Mouse (Mus musculus) neural tube, embryonic 11.5 days (tissue): ENCODE results near the gene Sec14l1. TPM values are rescaled to one million over a fixed set of nuclear protein-coding genes. Genes with fewer than 3 reads are reported as not detected.

Experiments used
- ATAC-seq: fragments of 200-750 bp; cut with Nextera tagmentation; 2 replicates; pipeline ENCODE4 v1.8.0; 2017; ENCODE audit warnings: moderate number of reproducible peaks, mild to moderate bottlenecking, moderate TSS enrichment, moderate library complexity; ENCODE audit not compliant: insufficient read depth, low FRiP score, low TSS enrichment
- DNase-seq: peaks from one replicate; pipeline ENCODE4 v3.0.0-alpha.2; 2015; ENCODE audit warnings: low spot score
- H3K27ac ChIP-seq: fragments of 300-500 bp; sonication (generic); 2 replicates; pipeline ENCODE4 v1.5.1; 2014; ENCODE audit warnings: low read depth, mild to moderate bottlenecking, low read length
- H3K27me3 ChIP-seq: fragments of 300-500 bp; sonication (generic); 2 replicates; pipeline ENCODE4 v1.6.1; 2014; ENCODE audit warnings: mild to moderate bottlenecking, low read length, mixed read lengths; ENCODE audit not compliant: control insufficient read depth, insufficient read depth
- H3K36me3 ChIP-seq: fragments of 300-500 bp; sonication (generic); 2 replicates; pipeline ENCODE4 v1.6.1; 2014; ENCODE audit warnings: mild to moderate bottlenecking, low read length, moderate library complexity, mixed read lengths; ENCODE audit not compliant: control insufficient read depth, insufficient read depth
- H3K4me1 ChIP-seq: fragments of 300-500 bp; sonication (generic); 2 replicates; pipeline ENCODE4 v1.6.1; 2014; ENCODE audit warnings: low read length, mixed read lengths; ENCODE audit not compliant: control insufficient read depth, insufficient read depth
- H3K4me2 ChIP-seq: fragments of 300-500 bp; sonication (generic); 2 replicates; pipeline ENCODE4 v1.6.1; 2014; ENCODE audit warnings: low read depth, mild to moderate bottlenecking, moderate library complexity
- H3K4me3 ChIP-seq: fragments of 300-500 bp; sonication (generic); 2 replicates; pipeline ENCODE4 v1.5.1; 2014; ENCODE audit warnings: low read depth, low read length
- H3K9ac ChIP-seq: fragments of 300-500 bp; sonication (generic); 2 replicates; pipeline ENCODE4 v1.6.1; 2014; ENCODE audit warnings: mild to moderate bottlenecking, low read length
- H3K9me3 ChIP-seq: fragments of 300-500 bp; sonication (generic); 2 replicates; pipeline ENCODE4 v1.6.1; 2016; ENCODE audit warnings: low read length; ENCODE audit not compliant: control insufficient read depth
- WGBS: fragments of 180-500 bp; shearing (Covaris S2); extraction: QIAGEN DNeasy Blood & Tissue Kit; methylation state at CpG from one replicate; pipeline ENCODE4 v1.1.7; 2014; 5-methylcytosine and 5-hydroxymethylcytosine counted together
- polyA plus RNA-seq: library from polyadenylated mRNA; unstranded; fragments of >200 nt; fragmentation: Nextera tagmentation; extraction: Ambion mirVana; gene quantifications from 2 replicates; pipeline ENCODE4 v1.2.1, GENCODE M21; 2014

The Sec14l1 gene
- polyA plus RNA-seq, 1 experiment from 2014 or later, result 44.2 TPM

DNA sequence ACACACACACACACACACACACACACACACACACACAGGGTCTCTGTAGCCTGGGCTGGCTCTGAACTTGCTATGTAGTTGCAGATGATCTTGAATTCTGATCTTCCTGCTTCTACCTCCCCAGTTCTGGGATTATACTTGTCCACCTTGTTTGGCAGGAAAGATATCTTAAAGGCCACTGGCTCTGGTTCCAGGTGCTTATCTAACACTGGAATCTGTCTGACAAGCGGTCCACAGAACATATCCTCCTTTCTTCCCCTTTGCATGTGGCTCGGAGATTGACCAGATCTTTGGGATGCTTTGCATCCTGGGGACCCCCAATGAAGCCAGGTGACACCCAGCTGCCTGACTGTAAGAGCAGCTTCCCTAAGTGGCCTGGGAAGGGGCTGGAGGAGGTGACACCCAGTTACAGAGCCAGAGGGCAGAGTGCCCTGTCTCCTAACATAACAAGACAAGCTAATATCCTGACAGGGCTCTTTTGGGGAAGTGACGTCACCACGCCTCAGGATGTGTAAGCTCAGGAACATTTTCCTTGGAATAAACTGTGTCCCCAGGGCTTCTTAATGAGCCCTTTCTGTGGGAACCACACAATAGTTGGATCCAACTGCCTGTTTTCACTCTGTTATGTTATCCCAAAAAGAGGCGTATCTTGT is 20.9 kb upstream of the Sec14l1 start:
- Histone ChIP-seq H3K27me3 (no peaks in the 10 kb centered on the region), H3K4me3 (no peak overlapping the region), H3K4me2 (no peak overlapping the region), H3K27ac (no peak overlapping the region), H3K9me3 (no peaks in the 10 kb centered on the region), H3K4me1 (peaks cover 19% of the 10 kb centered on the region), H3K9ac (no peak overlapping the region), H3K36me3 (no peaks in the 10 kb centered on the region)
- 80% methylated on average over 5 of the region's 5 CpGs for WGBS
- no peak for ATAC-seq
- DNase-seq, result no peak

DNA sequence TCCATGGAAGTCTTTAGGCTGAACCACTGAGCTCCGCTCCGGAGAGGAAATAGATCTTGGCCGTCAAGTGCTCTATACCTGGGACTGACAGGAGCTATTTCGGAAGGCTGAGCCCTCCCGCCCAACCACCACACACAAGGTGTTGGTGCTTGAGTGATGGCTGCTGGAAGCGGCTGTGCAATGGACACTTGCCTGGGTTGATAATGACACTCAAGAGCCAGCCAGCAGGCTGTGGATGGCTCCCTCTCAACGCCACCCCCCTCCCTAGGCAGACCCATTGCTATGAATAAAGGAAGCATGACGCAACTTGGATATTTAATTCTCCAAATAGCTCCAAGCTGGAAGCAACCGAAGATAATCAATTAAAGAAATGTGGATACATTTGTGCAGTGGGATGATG is 20.3 kb upstream of the Sec14l1 start:
- Histone ChIP-seq H3K27me3 (no peaks in the 10 kb centered on the region), H3K9ac (no peak overlapping the region), H3K9me3 (no peaks in the 10 kb centered on the region), H3K27ac (no peak overlapping the region), H3K4me2 (no peak overlapping the region), H3K36me3 (no peaks in the 10 kb centered on the region), H3K4me3 (no peak overlapping the region), H3K4me1 (peaks cover 19% of the 10 kb centered on the region)
- DNase-seq (no peak), ATAC-seq (no peak)
- WGBS, result 84% methylated on average over 9 of the region's 9 CpGs

DNA sequence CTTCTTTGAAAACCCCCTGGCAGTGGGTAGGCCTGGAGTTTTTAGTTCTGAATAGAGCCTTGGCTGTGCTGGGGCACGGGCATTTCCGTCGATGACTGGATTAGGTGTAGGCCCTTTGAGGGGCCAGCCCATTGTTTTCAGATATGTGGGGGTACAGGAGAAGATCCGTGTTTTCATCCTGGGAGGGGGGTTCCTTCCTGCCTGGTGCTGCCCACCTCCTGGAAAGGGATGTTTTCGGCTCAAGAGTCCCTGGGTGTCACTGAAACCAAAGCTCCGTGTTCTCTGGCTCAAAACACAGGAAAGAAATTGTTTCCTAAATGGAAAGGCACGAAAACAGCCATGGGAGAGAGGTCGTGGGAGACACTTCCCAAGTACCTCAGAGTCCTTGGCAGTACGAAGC is 17.9 kb upstream of the Sec14l1 start:
- Histone ChIP-seq H3K27ac (no peak overlapping the region), H3K27me3 (no peaks in the 10 kb centered on the region), H3K4me1 (peaks cover 12% of the 10 kb centered on the region), H3K9ac (no peak overlapping the region), H3K9me3 (no peaks in the 10 kb centered on the region), H3K4me2 (no peak overlapping the region), H3K4me3 (no peak overlapping the region), H3K36me3 (no peaks in the 10 kb centered on the region)
- ATAC-seq (no peak), DNase-seq (no peak)
- WGBS, result 75% methylated on average over 9 of the region's 9 CpGs

DNA sequence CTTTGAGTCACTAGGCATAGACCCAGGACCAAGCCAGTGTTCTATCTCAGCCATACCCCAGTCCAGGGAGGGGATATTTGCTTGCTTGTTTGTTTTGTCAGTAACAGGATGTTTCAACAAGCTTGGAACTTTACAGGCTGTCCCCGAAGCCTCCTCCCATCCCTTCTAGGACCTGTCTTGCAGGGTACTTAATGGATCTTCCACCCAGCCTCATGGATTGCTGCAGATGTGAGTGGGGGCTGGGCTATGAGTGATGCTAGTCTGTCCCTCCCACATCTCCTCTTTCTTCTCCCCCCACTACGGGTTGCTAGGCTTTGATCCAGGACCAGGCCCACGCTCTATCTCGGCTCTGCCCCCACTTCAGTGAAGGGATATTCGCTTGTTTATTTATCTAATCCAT is 16.8 kb upstream of the Sec14l1 start:
- no peaks in the 10 kb centered on the region for H3K9me3 ChIP-seq
- no peaks in the 10 kb centered on the region for H3K27me3 ChIP-seq
- DNase-seq (no peak), ATAC-seq (no peak)
- peaks cover 4% of the 10 kb centered on the region; the same call in 1 of the 2 replicates for H3K4me1 ChIP-seq
- WGBS, result 49% methylated on average over 5 of the region's 5 CpGs
- no peak overlapping the region for H3K27ac ChIP-seq
- no peaks in the 10 kb centered on the region for H3K36me3 ChIP-seq
- H3K9ac ChIP-seq, result no peak overlapping the region
- no peak overlapping the region for H3K4me3 ChIP-seq
- no peak overlapping the region for H3K4me2 ChIP-seq

DNA sequence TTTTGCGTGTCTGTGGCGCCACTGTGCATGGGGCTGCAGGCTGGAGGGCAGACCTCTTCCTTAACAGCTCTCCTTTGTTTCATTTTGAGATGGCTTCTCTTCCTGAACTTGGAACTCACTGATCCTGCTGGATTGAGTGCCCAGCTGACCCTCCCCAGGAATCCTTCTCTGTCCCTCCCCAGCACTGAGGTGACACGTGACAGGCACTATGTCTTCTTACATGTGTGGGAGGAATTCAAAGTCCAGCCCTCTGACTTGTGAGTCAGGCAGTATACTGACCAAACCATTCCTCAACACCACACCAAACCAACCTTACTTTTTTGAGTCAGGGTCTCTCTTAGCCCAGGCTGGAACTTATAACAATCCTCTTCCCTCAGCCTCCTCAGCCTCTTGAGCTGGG is 16.2 kb upstream of the Sec14l1 start:
- no peak for DNase-seq
- no peak for ATAC-seq
- WGBS, result 75% methylated on average over 3 of the region's 3 CpGs

DNA sequence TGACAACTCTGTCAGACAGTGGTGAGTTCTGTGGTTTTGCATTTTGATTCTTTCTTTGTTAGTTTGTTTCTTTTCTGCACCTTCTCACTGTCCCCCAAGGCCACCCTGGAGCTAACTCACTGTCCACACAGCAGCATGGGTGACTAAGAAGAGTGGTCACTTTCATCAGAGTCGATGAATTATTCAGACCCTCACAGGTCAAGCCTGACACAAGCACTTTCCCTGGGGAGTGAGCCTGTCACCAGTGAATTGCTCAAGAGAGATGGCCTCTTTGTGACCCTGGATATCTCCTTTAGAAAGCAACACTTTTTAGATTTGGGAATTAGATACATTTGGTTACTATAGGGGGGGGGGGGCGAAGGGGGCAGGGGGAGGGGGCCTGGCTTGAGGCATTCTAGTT is 15.6 kb upstream of the Sec14l1 start:
- no peak overlapping the region for H3K27ac ChIP-seq
- ATAC-seq (no peak), DNase-seq (no peak)
- no peak overlapping the region for H3K4me3 ChIP-seq
- no peak overlapping the region for H3K9ac ChIP-seq
- no peak overlapping the region for H3K4me2 ChIP-seq
- H3K9me3 ChIP-seq, result no peaks in the 10 kb centered on the region
- 72% methylated on average over 2 of the region's 2 CpGs for WGBS
- H3K27me3 ChIP-seq, result no peaks in the 10 kb centered on the region
- H3K36me3 ChIP-seq, result no peaks in the 10 kb centered on the region
- peaks cover 4% of the 10 kb centered on the region; the same call in 1 of the 2 replicates for H3K4me1 ChIP-seq

More for the DNA sequence above, 16.2 kb upstream of the Sec14l1 start:
- Histone ChIP-seq H3K27me3 (no peaks in the 10 kb centered on the region), H3K27ac (no peak overlapping the region), H3K4me1 (peaks cover 4% of the 10 kb centered on the region; the same call in 1 of the 2 replicates), H3K36me3 (no peaks in the 10 kb centered on the region), H3K9me3 (no peaks in the 10 kb centered on the region), H3K9ac (no peak overlapping the region), H3K4me2 (no peak overlapping the region), H3K4me3 (no peak overlapping the region)

- no peak overlapping the region for H3K27ac ChIP-seq
- H3K4me1 ChIP-seq, result peaks cover 9% of the 10 kb centered on the region
- 80% methylated on average over 8 of the region's 8 CpGs for WGBS
- no peaks in the 10 kb centered on the region for H3K36me3 ChIP-seq
- DNase-seq (no peak), ATAC-seq (no peak)
- H3K9me3 ChIP-seq, result no peaks in the 10 kb centered on the region
- H3K9ac ChIP-seq, result no peak overlapping the region
- no peaks in the 10 kb centered on the region for H3K27me3 ChIP-seq
- no peak overlapping the region for H3K4me2 ChIP-seq
- H3K4me3 ChIP-seq, result no peak overlapping the region
Measured at GRCm38 (mm10) chr11:117101351-117101921, 13.5 kb upstream of the Sec14l1 start.

GRCm38 (mm10) chr11:117101925-117102717 is 12.8 kb upstream of the Sec14l1 start:
- peaks cover 15% of the 10 kb centered on the region for H3K4me1 ChIP-seq
- H3K4me2 ChIP-seq, result no peak overlapping the region
- no peaks in the 10 kb centered on the region for H3K27me3 ChIP-seq
- no peak overlapping the region for H3K27ac ChIP-seq
- no peak overlapping the region for H3K4me3 ChIP-seq
- 85% methylated on average over 14 of the region's 14 CpGs for WGBS
- DNase-seq, result no peak
- no peaks in the 10 kb centered on the region for H3K9me3 ChIP-seq
- H3K9ac ChIP-seq, result no peak overlapping the region
- no peaks in the 10 kb centered on the region for H3K36me3 ChIP-seq
- no peak for ATAC-seq
